In genomic region chr13:74563483-74564330, GRCm38 (mm10) we compare ENCODE assay signal across 8 mouse cellular contexts.
DNase-seq lines count a peak whose midpoint lies in the region; ATAC-seq and TF ChIP-seq lines count a peak whose summit lies in the region.
"Not testable (repeated sequence)": the region's sequence is repeated elsewhere in the genome, so short reads cannot be mapped to it uniquely, and the experiment has no call there.

No protein-coding gene starts in this region.

- H3K9ac ChIP-seq in CH12.LX (ENCODE audit: insufficient read depth, low read depth) = peak overlapping the region; percentile 20
- peak overlapping the region; percentile 68 for H3K9ac ChIP-seq in forebrain, embryonic 11.5 days (ENCODE audit: low read length)
- H3K9ac ChIP-seq in heart, embryonic 16.5 days (ENCODE audit: low read length) = peak overlapping the region; percentile 77
- H3K9ac ChIP-seq in liver, embryonic 15.5 days = peak overlapping the region; percentile 34
- H3K9ac ChIP-seq in neural tube, embryonic 12.5 days = peak overlapping the region; percentile 52

- not testable (repeated sequence) for H3K4me1 ChIP-seq in CH12.LX (ENCODE audit: control insufficient read depth in 1 of 2, insufficient read depth in 2 of 2); forebrain, embryonic 11.5 days (replicated peaks; ENCODE audit: control insufficient read depth, insufficient read depth, low read length); heart, embryonic 16.5 days (ENCODE audit: control insufficient read depth, insufficient read depth, low read length); liver, embryonic 15.5 days (replicated peaks); neural tube, embryonic 12.5 days

- not testable (repeated sequence) for H3K79me2 ChIP-seq in CH12.LX (replicated peaks; ENCODE audit: control insufficient read depth, extremely low read depth, insufficient read depth, poor library complexity, severe bottlenecking)

- ATAC-seq in forebrain, embryonic 11.5 days (replicated peaks; ENCODE audit: low FRiP score) = peak; percentile 99
- peak; percentile 95 for ATAC-seq in heart, embryonic 16.5 days (replicated peaks; ENCODE audit: extremely low read depth, insufficient read depth, low FRiP score)
- peak; percentile 94 for ATAC-seq in liver, embryonic 15.5 days (ENCODE audit: insufficient read depth)
- peak; percentile 100 for ATAC-seq in neural tube, embryonic 12.5 days (ENCODE audit: low FRiP score, low read depth)

- H3K27ac ChIP-seq in CH12.LX (ENCODE audit: insufficient read depth, low read depth) = peak overlapping the region; percentile 72
- not testable (repeated sequence) for H3K27ac ChIP-seq in forebrain, embryonic 11.5 days (ENCODE audit: low read depth, low read length); neural tube, embryonic 12.5 days
- peak overlapping the region; percentile 66 for H3K27ac ChIP-seq in heart, embryonic 16.5 days (ENCODE audit: low read length)
- H3K27ac ChIP-seq in liver, embryonic 15.5 days (replicated peaks) = peak overlapping the region; percentile 78

- not testable (repeated sequence) for H3K27me3 ChIP-seq in CH12.LX (replicated peaks); forebrain, embryonic 11.5 days (ENCODE audit: control insufficient read depth, insufficient read depth, low read length); heart, embryonic 16.5 days (ENCODE audit: control insufficient read depth, insufficient read depth, low read length); liver, embryonic 15.5 days; neural tube, embryonic 12.5 days (replicated peaks)

- in situ Hi-C loops in CH12.LX (cut with MboI; ENCODE audit: low pct_ligation_motif_present, low pct_unique_long_range_greater_than_20kb, low sequenced_read_pairs) = not testable (repeated sequence)

- not testable (repeated sequence) for TF ChIP-seq EP300 in CH12.LX (IDR thresholded peaks at IDR 0.05; ENCODE audit: low read length)

- peak overlapping the region; percentile 55 to 69 (median 64) for H3K4me3 ChIP-seq in CH12.LX (replicated peaks in 1 of 3; ENCODE audit: low read depth in 2 of 3, low read length in 2 of 3, poor library complexity in 1 of 3)
- H3K4me3 ChIP-seq in forebrain, embryonic 11.5 days (ENCODE audit: low read depth, low read length) = peak overlapping the region; percentile 46
- H3K4me3 ChIP-seq in heart, embryonic 16.5 days (ENCODE audit: low read length) = peak overlapping the region; percentile 48
- H3K4me3 ChIP-seq in liver, embryonic 15.5 days (replicated peaks) = peak overlapping the region; percentile 61
- H3K4me3 ChIP-seq in neural tube, embryonic 12.5 days = peak overlapping the region; percentile 53

- TF ChIP-seq POLR2A in CH12.LX (IDR thresholded peaks at IDR 0.05; ENCODE audit: low read depth, low read length) = peak; percentile 66

- peak overlapping the region; percentile 55; the same call in 1 of the 2 replicates for H3K4me2 ChIP-seq in CH12.LX (ENCODE audit: insufficient read depth, low read depth, poor library complexity, severe bottlenecking)
- H3K4me2 ChIP-seq in forebrain, embryonic 11.5 days (ENCODE audit: low read depth, low read length, severe bottlenecking) = peak overlapping the region; percentile 53
- peak overlapping the region; percentile 56 for H3K4me2 ChIP-seq in heart, embryonic 16.5 days (ENCODE audit: low read depth, low read length)
- peak overlapping the region; percentile 67 for H3K4me2 ChIP-seq in liver, embryonic 15.5 days
- peak overlapping the region; percentile 69 for H3K4me2 ChIP-seq in neural tube, embryonic 12.5 days (replicated peaks)

- H3K36me3 ChIP-seq in CH12.LX (replicated peaks in 1 of 2; ENCODE audit: control insufficient read depth in 1 of 2, insufficient read depth in 1 of 2, low read length in 1 of 2); forebrain, embryonic 11.5 days (ENCODE audit: control insufficient read depth, insufficient read depth, low read length); heart, embryonic 16.5 days (ENCODE audit: control insufficient read depth, insufficient read depth); liver, embryonic 15.5 days (replicated peaks); neural tube, embryonic 12.5 days: not testable (repeated sequence)

- H3K9me3 ChIP-seq in CH12.LX (replicated peaks; ENCODE audit: low read length); forebrain, embryonic 11.5 days (ENCODE audit: control insufficient read depth, low read length); heart, embryonic 16.5 days (replicated peaks; ENCODE audit: control insufficient read depth, low read length); liver, embryonic 15.5 days (replicated peaks); neural tube, embryonic 12.5 days: not testable (repeated sequence)

- peak; percentile 74 for DNase-seq in CH12.LX (ENCODE audit: extremely low read depth)
- DNase-seq in c-Kit-positive CD71-positive TER-119-negative erythroid progenitor cells, embryonic 14.5 days (ENCODE audit: low read depth) = peak; percentile 48
- DNase-seq in forebrain, embryonic 11.5 days (ENCODE audit: low spot score) = peak; percentile 81
- DNase-seq in kidney, postnatal 36 days = peak; percentile 83 to 86
- DNase-seq in telencephalon, adult 2 months (ENCODE audit: low read depth, low spot score) = peak; percentile 81

- TF ChIP-seq CTCF in CH12.LX (conservative IDR thresholded peaks at IDR 0.05 in 1 of 2, IDR thresholded peaks at IDR 0.05 in 1 of 2; ENCODE audit: low read depth in 2 of 2, low read length in 2 of 2) = not testable (repeated sequence)

- not testable (repeated sequence) for TF ChIP-seq RAD21 in CH12.LX (IDR thresholded peaks at IDR 0.05; ENCODE audit: low read depth, low read length)

- WGBS in forebrain, embryonic 11.5 days = 2% methylated on average over 27 of the region's 27 CpGs
- 1% methylated on average over 27 of the region's 27 CpGs for WGBS in heart, embryonic 16.5 days
- WGBS in liver, embryonic 15.5 days (ENCODE audit: insufficient replicate concordance) = 1% methylated on average over 27 of the region's 27 CpGs
- WGBS in neural tube, embryonic 12.5 days = 2% methylated on average over 27 of the region's 27 CpGs

- dilution Hi-C loops in CH12.LX (cut with MboI; ENCODE audit: extremely low pct_ligation_motif_present, extremely low pct_unique_long_range_greater_than_20kb, low sequenced_read_pairs) = not testable (repeated sequence)

TF ChIP-seq in CH12.LX, 34 proteins besides CTCF, POLR2A, EP300 and RAD21:
- TF ChIP-seq ELF1 (IDR thresholded peaks at IDR 0.05; ENCODE audit: low read depth, low read length) = peak; percentile 74
- peak; percentile 83; the same call in 1 of the 2 replicates for TF ChIP-seq E2F4 (IDR thresholded peaks at IDR 0.05; ENCODE audit: insufficient replicate concordance, low read depth, low read length)
- peak; percentile 63 for TF ChIP-seq ZMIZ1 (IDR thresholded peaks at IDR 0.05; ENCODE audit: low read depth, low read length)
- peak; percentile 71; the same call in 1 of the 2 replicates for TF ChIP-seq SIN3A (IDR thresholded peaks at IDR 0.05; ENCODE audit: low read length)
- peak; percentile 69 for TF ChIP-seq HCFC1 (IDR thresholded peaks at IDR 0.05; ENCODE audit: low read depth, low read length)
- TF ChIP-seq CHD2 (IDR thresholded peaks at IDR 0.05; ENCODE audit: low read length) = peak; percentile 71
- TF ChIP-seq MEF2A (IDR thresholded peaks at IDR 0.05; ENCODE audit: borderline replicate concordance, low read depth, low read length) = 0 out of 2 replicates have a peak, but pooled peaks have one; percentile 7
- 0 out of 2 replicates have a peak, but pooled peaks have one; percentile 49 for TF ChIP-seq MXI1 (IDR thresholded peaks at IDR 0.05; ENCODE audit: low read depth, low read length)
- TF ChIP-seq BHLHE40 (IDR thresholded peaks at IDR 0.05; ENCODE audit: low read depth, low read length) = peak; percentile 65
- peak; percentile 34; the same call in 1 of the 2 replicates for TF ChIP-seq NELFE (IDR thresholded peaks at IDR 0.05; ENCODE audit: low read depth, low read length)
- peak; percentile 73 for TF ChIP-seq TBP (conservative IDR thresholded peaks at IDR 0.05; ENCODE audit: low read depth, low read length)

Comparison
In these comparisons a context has a peak if more than half of its experiments do, and no peak if none do; other contexts are left out.
1. H3K9ac ChIP-seq: peak in every context shown above with its lines; median percentile 77 in heart, embryonic 16.5 days; 68 in forebrain, embryonic 11.5 days; 52 in neural tube, embryonic 12.5 days; 34 in liver, embryonic 15.5 days; 20 in CH12.LX.